Mouse (Mus musculus): ENCODE measurements around the gene Tmem127. TPM values are rescaled to one million over a fixed set of nuclear protein-coding genes. Genes with fewer than 3 reads are reported as not detected.
"Not testable (repeated sequence)": the region's sequence is repeated elsewhere in the genome, so short reads cannot be mapped to it uniquely, and the experiment has no call there.

The Tmem127 gene
- total RNA-seq, 1 experiment from 2014 or later, result 34.8 TPM

DNA sequence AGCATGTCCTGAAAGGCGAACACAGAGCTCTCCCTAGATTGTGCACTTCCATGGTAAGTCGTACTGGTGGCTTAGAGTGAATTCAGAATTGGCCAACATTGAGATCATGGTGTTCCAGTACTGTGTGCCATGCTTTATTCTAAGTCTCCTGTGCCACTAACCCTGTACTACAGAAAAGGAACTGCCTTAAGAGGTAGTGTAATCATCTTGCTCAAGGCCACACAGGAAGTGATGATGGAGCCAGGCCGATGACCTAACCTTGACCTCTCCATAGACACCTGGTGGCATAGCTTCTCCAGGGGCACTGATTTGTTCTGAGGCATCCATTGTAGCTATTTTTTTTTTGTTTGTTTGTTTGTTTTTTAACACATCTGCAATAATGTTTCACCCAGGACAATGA lies 54.2 kb downstream of the Tmem127 start:
- peak; percentile 67 to 83; a peak in 3 of 4 replicates for ATAC-seq (replicated peaks in 1 of 2; ENCODE audit: insufficient read depth in 1 of 2, low FRiP score in 2 of 2, low TSS enrichment in 1 of 2, low read depth in 1 of 2, poor library complexity in 2 of 2, severe bottlenecking in 2 of 2)

DNA sequence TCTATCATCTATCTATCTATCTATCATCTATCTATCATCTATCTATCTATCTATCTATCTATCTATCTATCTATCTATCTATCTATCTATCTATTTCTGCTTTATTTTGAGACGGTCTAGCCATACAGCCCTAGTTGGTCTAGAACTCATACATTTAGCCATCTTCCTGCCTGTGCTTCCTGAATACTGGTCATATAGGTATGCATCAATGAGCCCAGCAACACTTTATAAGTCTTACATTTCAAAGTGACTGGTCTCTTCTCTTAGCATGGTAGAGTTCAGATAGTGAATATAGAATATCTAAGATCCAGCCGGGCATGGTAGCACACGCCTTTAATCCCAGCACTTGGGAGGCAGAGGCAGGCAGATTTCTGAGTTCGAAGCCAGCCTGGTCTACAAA lies 56.5 kb downstream of the Tmem127 start:
- ATAC-seq (replicated peaks in 1 of 2; ENCODE audit: insufficient read depth in 1 of 2, low FRiP score in 2 of 2, low TSS enrichment in 1 of 2, low read depth in 1 of 2, poor library complexity in 2 of 2, severe bottlenecking in 2 of 2), result not testable (repeated sequence)

DNA sequence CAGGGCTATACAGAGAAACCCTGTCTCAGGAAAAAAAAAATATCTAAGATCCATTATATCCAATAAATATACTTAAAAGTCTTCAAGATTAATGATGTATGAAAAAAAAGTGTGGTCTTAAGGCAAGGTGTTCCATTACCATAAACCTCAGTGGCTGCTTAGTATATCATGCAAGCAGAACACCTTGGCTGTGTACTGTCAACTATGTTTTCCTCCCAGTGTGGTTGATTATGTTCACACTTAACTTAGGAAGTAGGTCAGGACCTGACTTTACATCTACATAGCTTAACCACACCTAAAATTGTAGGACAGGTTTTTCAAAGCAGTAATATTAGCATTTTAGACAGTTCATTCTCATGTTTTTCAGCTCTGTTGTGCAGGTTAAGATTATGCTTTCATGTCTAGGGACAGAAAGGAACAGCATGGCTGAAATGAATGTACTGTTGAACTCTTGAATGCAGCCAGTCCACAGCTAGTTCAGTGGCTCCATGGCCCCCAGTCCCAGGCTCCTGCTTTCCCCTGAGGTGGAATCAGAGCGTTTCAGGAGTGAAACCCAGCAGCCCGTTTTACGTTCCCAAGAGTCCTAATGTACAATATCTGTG lies 57.0 kb downstream of the Tmem127 start:
- ATAC-seq (replicated peaks in 1 of 2; ENCODE audit: insufficient read depth in 1 of 2, low FRiP score in 2 of 2, low TSS enrichment in 1 of 2, low read depth in 1 of 2, poor library complexity in 2 of 2, severe bottlenecking in 2 of 2), result no peak

DNA sequence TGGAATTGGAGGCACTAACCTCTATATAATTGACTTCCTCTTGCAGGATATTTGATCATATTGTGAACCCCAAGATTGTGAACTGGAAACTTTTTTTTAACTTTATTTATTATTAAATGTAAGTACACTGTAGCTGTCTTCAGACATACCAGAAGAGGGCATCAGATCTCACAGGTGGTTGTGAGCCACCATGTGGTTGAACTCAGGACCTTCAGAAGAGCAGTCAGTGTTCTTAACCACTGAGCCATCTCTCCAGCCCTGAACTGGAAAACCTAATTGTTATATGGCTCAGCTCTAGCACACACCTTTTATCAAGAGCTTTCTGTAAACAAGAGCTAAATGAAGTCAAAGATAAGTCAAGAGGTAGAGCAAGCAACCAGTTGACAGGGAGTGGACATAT lies 58.4 kb downstream of the Tmem127 start:
- ATAC-seq (replicated peaks in 1 of 2; ENCODE audit: insufficient read depth in 1 of 2, low FRiP score in 2 of 2, low TSS enrichment in 1 of 2, low read depth in 1 of 2, poor library complexity in 2 of 2, severe bottlenecking in 2 of 2), result no peak

DNA sequence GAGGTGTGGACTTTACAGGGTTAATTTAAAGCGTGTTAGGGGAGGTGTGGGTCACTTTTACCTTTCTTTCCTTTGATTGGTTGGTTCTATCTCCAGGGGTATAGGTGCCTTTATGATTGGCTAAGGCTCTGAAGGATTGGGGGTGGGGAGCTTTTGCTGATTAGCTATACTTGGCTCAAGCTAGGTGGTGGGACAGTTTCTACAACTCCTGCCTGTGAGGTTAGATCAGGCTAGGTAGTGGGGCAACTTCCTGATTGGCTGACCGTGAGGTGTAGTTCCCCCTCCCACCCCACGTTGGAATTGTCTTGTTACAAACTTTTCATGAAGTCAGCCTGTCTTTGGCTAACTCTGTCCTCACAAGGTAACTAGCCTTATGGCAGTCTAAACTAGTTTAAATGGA lies 59.5 kb downstream of the Tmem127 start:
- ATAC-seq (replicated peaks in 1 of 2; ENCODE audit: insufficient read depth in 1 of 2, low FRiP score in 2 of 2, low TSS enrichment in 1 of 2, low read depth in 1 of 2, poor library complexity in 2 of 2, severe bottlenecking in 2 of 2), result peak; percentile 23 to 37; a peak in 3 of 4 replicates

DNA sequence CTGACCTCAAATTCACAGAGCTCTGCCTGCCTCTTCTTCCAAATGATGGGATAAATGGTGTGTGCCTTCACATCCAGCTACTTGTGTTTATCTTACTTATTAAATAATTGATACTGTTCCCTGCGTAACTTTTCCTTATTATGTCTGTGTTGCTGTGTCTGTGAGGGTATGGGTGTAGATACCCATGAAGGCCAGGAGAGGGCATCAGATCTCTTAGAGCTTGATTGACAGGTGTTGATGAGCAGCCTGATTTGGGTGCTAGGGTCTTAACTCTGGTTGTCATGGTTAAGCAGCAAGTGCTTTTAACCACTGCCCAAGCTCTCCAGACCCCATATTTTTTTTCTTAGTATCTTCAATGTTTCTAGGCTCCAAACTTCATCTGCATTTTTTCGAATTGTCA lies 61.0 kb downstream of the Tmem127 start:
- ATAC-seq (replicated peaks in 1 of 2; ENCODE audit: insufficient read depth in 1 of 2, low FRiP score in 2 of 2, low TSS enrichment in 1 of 2, low read depth in 1 of 2, poor library complexity in 2 of 2, severe bottlenecking in 2 of 2), result peak in 1 of 2 experiments; percentile 65; a peak in 1 of 4 replicates

DNA sequence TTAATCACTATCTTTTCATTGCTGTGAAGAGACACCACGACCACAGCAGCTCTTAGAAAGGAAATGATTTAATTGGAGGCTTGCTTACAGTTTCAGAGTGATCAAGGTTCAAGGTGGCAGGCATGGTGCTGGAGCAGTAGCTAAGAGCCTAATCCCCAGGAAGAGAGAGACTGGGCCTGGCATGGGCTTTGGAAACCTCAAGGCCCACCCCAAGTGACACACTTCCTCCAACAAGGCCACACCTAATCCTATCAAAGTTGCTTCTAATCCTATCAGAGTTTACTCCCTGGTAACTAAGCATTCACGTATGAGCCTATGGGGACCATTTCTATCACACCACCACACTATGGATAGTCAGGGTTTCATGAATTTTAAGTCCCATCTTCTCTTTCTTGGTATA lies 62.5 kb downstream of the Tmem127 start:
- ATAC-seq (replicated peaks in 1 of 2; ENCODE audit: insufficient read depth in 1 of 2, low FRiP score in 2 of 2, low TSS enrichment in 1 of 2, low read depth in 1 of 2, poor library complexity in 2 of 2, severe bottlenecking in 2 of 2), result 0 out of 4 replicates have a peak, but pooled peaks of 1 of the 2 experiments have one; percentile 8

DNA sequence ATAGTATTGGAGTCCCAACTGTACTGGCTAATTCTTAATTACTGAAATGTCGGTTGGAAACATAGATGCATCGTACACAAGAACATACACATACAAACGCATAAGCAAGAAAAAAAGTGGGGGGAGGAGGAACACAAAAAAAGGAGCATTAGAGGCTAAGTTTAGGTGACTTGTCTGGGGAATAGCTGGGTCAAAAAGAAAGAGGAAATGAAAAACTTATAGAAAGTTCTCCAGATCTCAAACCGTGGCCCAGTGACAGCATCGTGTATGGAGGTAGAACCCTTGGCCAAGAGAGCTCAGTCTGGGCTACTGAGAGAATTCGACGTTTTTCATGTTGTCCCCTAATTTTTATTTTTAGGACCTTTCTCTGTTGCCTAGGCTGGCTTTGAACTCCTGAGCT lies 63.0 kb downstream of the Tmem127 start:
- ATAC-seq (replicated peaks in 1 of 2; ENCODE audit: insufficient read depth in 1 of 2, low FRiP score in 2 of 2, low TSS enrichment in 1 of 2, low read depth in 1 of 2, poor library complexity in 2 of 2, severe bottlenecking in 2 of 2), result no peak

Other genes with a start within 250 kb of the Tmem127 start
- 18.9 and 23.0 TPM in 2 replicates for gene Ap4e1, start 239.2 kb upstream of the Tmem127 start, total RNA-seq (2017)
- 27.8 and 28.3 TPM in 2 replicates for gene Blvra, start 177.2 kb upstream of the Tmem127 start, total RNA-seq (2017)
- gene Ncaph, start 114.0 kb upstream of the Tmem127 start, total RNA-seq (2017), result 45.5 and 58.5 TPM in 2 replicates
- gene Itpripl1, start 104.5 kb upstream of the Tmem127 start, total RNA-seq (2017), result 20.8 and 22.5 TPM in 2 replicates
- gene 1810024B03Rik, start 39.6 kb upstream of the Tmem127 start, total RNA-seq (2017), result 3.8 and 7.1 TPM in 2 replicates
- gene Snrnp200, start 39.5 kb upstream of the Tmem127 start, total RNA-seq (2017), result 175 and 188 TPM in 2 replicates
- 34.3 and 35.6 TPM in 2 replicates for gene Ciao1, start 92 bp upstream of the Tmem127 start, total RNA-seq (2017)
- 135 and 142 TPM in 2 replicates for gene Stard7, start 22.3 kb downstream of the Tmem127 start, total RNA-seq (2017)
- 246 and 271 TPM in 2 replicates for gene Dusp2, start 88.3 kb downstream of the Tmem127 start, total RNA-seq (2017)
- 0.05 and 0.25 TPM in 2 replicates for gene Astl, start 90.7 kb downstream of the Tmem127 start, total RNA-seq (2017)
- gene Adra2b, start 115.3 kb downstream of the Tmem127 start, total RNA-seq (2017), result 0.45 TPM in 1 of 2 replicates, not detected in the other
- not detected in 2 replicates for gene Gpat2, start 177.3 kb downstream of the Tmem127 start, total RNA-seq (2017)
- gene Fahd2a, start 196.7 kb downstream of the Tmem127 start, total RNA-seq (2017), result 16.2 and 23.0 TPM in 2 replicates

Measured in hematopoietic stem cell, adult 5-6 weeks (primary cell).